Mouse (Mus musculus): ENCODE data around the gene Dpep2nb.

DNA sequence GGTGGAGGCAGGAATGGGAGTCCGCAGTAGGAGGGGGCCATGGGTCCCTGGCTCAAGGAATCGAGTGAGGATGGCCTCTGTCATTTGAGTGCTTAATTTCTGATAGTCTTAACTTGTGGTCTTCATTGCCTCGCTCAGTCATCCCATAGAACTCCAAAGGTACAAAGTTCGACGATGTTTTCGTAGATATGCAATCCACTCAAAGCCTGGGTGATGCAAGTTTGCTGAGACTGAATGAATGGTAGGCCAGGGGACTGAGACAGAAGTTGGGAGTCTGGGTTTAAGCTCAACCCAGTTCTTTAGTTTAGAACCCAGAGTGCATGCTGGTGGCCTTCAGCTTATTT is 5.8 kb upstream of the Dpep2nb start, which contains the start of gene Ddx28:
- TF ChIP-seq POLR2A (IDR thresholded peaks at IDR 0.05; ENCODE audit: insufficient read length, low read depth) (no peak), POLR2AphosphoS2 (IDR thresholded peaks at IDR 0.05; ENCODE audit: insufficient read length, low read depth) (no peak), TCF12 (IDR thresholded peaks at IDR 0.05; ENCODE audit: insufficient read depth, poor library complexity, severe bottlenecking) (no peak), MAX (IDR thresholded peaks at IDR 0.05; ENCODE audit: low read depth) (no peak), E2F4 (IDR thresholded peaks at IDR 0.05; ENCODE audit: insufficient read depth) (no peak), USF1 (IDR thresholded peaks at IDR 0.05; ENCODE audit: low read depth) (no peak), REST (IDR thresholded peaks at IDR 0.05; ENCODE audit: insufficient read depth, insufficient read length) (no peak), MYOG (IDR thresholded peaks at IDR 0.05; ENCODE audit: control insufficient read depth in 1 of 3, insufficient read depth in 1 of 3, insufficient read length in 2 of 3, low read depth in 2 of 3) (no peak), CEBPB (IDR thresholded peaks at IDR 0.05; ENCODE audit: insufficient read depth, poor library complexity, severe bottlenecking) (peak; percentile 31; the same call in 1 of the 2 replicates), MYOD1 (IDR thresholded peaks at IDR 0.05; ENCODE audit: control insufficient read depth in 1 of 3, insufficient read length in 2 of 3, low read depth in 2 of 3) (no peak), SRF (IDR thresholded peaks at IDR 0.05; ENCODE audit: control insufficient read depth, insufficient read length, low read depth) (no peak), TCF3 (IDR thresholded peaks at IDR 0.05; ENCODE audit: insufficient read length, low read depth) (no peak)
